Mouse (Mus musculus) urinary bladder, postnatal 36 days (tissue): ENCODE results near the gene Sec61a2.

Source experiments
- DNase-seq, 2 experiments: peaks; one replicate each; pipeline ENCODE4 v3.0.0; 2022; ENCODE audit warnings: low spot score in 2 of 2, mixed read lengths in 1 of 2

Sec61a2 gene

DNA sequence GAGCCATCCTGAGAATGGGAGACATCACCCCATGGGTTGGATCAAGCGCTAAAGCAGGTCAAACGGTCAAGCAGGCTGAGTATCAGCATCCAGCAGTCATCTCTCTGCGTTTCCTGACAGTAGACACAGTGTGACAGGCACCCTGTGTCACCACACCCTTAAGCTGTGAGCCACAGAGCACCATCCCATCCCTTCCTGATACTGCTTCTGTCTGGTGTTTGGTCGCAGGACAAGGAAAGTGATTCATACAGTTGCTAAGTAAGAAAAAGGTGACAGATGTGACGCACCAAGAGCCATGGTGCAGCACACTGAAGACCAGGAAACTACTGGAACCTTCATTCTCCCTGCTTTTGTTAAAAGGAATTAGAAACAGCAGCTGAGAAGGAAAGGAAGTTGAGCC is 6.4 kb downstream of the Sec61a2 start:
- DNase-seq, result no peak

DNA sequence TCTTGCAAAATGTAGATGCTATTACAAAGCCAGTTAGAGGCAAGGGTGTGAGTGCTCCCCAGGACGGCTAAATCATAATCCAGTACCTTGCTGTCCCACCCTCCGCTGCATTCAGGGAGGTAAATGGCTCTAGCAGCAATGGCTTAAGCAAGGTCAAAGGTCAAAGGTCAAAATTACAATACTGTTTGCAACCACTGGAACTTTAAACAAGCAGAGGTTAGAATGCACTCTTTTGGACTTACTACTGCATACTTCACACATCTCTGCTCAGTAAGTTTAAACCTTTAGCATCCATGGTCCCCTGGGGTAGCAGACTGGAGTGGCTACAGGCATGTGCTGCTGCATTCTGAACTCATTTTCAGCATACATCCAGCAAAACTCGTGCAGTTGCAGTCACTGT is 17.8 kb downstream of the Sec61a2 start:
- DNase-seq, result no peak

DNA sequence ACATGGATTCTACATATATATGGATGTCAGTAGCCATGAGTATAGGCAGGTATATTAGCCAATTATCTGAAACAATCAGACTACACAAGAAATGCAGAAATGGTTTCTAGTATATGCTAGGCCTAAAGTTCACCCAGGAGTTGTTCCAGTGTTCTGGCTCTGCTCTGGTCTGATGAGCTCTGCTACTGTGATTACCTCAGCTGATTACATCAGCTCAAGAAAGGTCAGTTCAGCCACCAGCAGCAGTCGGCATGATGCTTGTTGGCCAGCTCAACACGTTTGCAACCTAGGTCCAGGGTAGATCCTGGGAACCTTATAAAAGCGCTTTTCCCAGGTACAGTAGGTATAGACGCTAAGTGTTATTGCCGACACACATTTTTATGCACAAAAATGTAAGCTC is 25.5 kb downstream of the Sec61a2 start:
- DNase-seq, result no peak

DNA sequence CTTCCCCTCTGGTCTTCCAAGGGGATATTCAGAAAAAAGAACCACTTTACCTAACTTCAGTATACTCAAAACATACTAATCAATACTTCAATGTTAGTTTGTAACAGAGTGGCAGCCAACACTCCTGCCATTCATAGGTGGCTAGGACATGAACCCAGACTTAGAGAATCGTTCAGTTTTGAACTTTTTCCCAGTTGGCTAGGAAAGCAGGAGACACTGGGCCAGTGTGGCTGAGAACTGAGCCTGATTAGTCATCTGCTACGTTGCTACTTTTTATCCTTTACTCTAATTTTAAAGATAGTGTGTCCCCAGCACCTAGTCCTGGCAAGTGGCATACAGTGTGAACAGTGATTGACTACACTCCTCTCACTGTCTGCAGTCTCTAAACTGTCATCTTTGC is 27.6 kb downstream of the Sec61a2 start:
- DNase-seq, result no peak

DNA sequence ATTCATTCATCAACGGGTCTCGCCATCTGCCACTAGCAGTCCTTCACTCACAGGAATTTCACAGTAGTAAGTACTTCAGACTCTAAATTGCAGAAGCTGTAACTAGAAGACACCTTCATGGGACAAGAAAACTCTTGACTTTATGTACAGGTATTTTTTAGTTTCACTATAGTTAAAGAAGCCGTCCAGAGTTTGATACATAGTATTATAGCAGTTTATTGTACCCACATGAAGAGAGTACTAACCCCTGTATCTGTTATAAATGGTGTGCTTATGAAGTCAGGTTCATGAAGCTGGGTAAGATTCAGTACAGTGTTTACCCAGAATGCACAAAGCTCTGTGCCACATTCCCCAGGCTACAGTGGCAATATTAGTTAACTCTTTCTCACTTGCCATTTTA is 32.4 kb downstream of the Sec61a2 start, which contains the start of gene Gm13199:
Gene Gm13199 (minus strand): TSS at position 101 of the 400 bp plus-strand sequence.
- DNase-seq, result no peak

DNA sequence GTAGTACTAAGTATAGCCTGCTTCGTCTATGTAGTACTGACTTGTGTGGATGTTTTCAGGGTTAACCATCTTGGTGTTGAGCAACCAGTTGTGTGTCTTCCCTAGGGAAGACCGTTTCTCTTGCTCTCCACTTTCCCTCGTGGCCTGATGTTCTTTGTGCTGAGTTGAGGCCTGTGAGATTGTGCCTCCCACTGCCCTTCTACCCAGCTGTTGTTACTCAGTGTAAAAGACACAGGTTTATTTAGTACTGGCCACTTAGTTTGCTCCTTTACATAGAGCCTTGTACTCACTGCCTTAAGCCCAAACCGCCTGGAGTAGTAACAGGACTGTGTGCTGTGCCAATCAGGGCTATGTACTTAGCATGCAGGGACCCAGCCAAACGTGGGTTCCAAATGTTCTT is 43.4 kb downstream of the Sec61a2 start:
- DNase-seq, result no peak

DNA sequence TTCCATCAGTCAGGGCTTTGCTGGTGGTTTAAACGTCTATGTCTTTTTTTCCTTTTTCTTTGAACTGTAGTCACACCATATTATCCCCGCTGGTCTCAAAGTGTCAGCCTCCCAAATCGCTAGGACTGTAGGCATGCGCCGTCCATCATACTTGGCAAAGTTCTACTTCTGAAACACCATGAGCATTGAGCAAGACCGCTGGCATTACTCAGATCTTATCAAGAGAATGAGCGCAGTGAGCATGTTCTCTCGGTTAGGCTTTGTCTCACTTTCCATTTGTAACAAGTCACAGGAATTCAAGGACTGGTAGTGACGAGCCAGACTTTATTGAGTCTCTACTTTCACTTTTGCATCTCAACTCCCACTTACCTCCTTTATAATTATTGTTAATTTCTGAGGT is 44.1 kb downstream of the Sec61a2 start:
- DNase-seq, result peak; percentile 14 to 50

DNA sequence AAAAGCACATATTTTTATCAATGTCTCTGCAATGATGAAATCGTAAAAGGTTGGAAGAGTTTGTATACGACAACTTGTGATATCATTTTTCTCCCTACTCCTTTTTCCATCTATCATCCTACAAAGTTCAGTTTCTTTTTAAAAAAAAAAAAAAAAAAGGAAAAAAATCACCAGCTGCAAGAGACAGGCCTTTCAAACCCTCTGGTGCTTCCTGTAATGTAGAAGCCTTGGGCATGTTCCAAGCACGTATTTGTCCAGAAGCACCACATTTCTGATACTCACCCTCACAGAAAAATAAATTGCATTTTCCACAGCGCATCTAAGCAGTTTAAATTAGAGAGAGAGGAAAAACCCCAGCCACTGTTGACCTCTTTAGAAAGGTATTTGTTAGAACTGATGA is 49.4 kb downstream of the Sec61a2 start:
- no peak for DNase-seq

DNA sequence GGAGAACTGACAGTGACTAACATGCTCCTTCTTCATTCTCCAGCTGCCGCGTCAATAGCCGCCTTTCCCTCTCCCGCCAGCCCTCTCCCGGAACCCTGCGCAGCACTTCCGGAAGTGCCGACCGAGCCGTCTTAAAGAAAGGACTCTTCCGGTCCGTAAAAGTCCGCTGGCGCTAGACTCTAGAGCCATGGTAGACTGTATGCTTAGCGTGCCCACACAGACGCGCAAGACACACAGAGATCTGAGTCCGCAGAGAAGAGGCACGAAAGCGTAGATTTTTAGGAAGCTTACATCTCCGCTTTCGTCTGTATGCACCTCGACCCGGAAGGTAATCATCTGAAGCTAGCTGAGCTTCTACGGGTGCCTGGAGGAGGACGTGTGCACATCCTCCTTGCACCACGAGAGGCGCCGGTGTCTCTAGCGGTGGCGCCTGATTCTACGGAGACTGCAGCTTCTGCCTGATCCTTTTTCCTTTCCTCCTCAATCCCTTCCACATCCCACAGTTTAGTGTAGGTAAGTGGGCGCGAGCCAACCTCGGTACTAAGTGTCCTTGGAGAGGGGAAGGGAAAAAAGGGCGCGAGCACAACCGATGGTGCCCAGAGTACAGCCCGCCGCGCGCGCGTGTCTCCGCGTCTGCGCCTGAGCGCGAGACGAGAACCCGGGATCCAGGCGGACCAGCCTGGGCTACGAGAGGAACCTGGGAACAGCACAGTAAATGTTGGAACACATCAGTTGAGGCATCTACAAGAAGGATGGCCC is 50.2 kb downstream of the Sec61a2 start, which contains the start of the genes Nudt5 and Cdc123:
Gene Nudt5 (plus strand): TSS at position 147 of the 759 bp plus-strand sequence.
Gene Cdc123 (minus strand): TSS at position 292 of the 759 bp plus-strand sequence.
- DNase-seq, result peak; percentile 83 to 84

DNA sequence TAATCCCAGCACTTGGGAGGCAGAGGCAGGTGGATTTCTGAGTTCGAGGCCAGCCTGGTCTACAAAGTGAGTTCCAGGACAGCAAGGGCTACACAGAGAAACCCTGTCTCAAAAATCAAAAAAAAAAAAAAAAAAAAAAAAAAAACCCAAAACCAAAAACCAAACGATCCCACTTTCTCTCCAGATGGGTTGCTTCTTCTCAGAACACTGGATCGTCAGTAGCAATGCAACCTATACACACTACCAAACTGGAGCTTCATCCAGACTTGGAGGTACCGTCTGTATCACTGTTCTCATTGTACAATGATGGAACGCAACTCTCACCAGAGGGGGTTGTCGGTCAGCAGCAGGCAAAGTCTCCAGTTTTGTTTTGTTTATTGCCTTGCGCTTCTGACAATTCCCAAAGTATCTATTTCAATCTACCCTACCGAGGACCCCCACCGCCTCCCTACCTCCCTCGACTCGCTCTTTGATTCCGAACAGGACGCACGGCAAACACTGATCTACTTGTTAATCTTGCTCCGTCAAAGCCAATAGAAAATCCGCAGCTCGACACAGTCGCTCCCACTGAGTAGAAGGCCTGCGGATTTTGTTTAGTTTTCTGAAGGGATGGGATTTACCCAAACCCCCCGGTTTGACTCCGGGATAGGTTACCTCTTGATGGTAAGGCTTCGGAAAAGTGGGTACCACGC is 50.9 kb downstream of the Sec61a2 start:
- no peak for DNase-seq

DNA sequence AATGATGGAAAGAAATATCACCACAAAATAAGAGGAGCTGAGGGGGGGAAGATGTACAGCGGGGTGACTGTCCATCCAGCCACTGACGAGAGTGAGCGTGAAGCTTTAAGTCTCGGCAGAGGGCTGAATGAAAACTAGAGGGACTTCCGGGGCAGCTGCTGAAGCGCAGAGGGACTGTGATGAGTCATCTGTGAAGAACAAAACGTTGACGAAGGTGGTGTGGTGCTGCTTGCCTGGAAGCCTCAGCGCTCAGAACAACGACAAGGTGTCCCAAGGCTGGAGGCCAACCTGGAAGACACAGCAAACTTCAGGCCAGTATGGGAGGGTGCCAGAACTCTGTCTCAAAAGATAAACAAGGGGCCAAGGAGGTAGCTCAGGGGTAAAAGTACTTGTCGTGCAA is 54.4 kb downstream of the Sec61a2 start:
- no peak for DNase-seq

DNA sequence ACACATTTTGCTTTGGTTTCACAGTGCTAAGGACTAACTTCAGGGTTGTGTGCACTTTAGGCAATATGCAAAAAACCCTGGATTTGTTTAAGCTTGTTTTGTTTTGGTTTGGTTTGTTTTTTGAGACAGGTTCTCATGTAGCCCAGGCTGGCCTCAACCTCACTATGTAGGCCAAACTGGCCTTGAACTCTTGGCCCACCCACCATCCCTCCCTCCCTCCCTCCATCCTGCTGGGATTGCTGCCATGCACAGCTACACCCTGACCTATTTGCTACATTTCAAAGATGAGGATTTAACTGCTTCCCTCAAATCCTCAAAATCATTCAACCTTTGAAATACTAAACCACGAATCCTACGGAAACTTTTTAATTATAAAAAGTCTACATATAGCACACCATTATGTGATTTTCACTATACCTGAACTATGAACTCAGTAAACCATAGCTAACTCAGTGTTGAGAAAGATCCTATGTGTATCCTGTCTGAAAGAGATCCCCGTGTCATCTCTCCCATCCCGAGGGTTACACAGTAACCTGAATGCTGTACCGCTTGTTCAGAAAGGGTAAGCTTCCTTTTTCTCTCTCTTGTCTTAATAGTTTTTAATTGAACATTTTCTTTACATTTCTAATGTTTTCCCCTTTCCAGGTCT is 69.8 kb downstream of the Sec61a2 start:
- DNase-seq, result no peak

DNA sequence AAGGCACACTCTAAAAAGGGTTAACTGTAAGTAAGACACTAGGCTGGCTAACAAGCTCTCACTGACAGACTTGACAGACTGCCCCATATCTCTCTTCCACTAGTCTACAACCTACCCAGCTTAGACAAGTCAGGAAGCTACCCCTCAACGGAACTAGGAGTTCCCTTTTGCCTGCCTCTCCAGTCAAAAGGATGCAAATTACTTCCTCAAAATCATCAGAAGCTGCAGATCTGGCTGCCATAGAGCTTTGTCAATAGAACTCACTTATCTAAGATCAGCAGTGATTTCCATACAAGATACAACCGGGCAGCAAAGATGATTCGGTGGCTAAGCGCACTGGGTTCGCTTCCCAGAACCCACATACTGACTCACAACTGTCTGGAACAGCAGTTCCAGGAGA is 70.5 kb downstream of the Sec61a2 start:
- DNase-seq, result no peak

DNA sequence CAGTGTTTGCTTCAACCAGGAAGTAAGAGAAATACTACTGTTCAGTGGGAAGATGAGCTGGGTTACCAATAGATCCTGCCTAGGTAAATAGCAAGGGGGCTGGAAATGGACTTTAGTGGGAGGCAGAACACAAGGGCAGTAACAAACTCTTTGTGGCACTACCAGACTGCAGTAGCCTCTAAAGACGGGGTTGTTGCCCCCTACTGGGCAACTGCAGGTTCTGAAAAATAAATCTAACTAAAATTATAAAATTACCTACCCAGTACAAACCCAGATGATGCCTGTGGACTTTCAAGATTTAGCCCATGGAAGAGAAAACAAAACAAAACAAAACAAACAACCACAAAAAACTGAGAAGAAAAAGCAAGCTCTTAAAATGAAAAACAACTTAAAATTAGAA is 71.0 kb downstream of the Sec61a2 start:
- no peak for DNase-seq

DNA sequence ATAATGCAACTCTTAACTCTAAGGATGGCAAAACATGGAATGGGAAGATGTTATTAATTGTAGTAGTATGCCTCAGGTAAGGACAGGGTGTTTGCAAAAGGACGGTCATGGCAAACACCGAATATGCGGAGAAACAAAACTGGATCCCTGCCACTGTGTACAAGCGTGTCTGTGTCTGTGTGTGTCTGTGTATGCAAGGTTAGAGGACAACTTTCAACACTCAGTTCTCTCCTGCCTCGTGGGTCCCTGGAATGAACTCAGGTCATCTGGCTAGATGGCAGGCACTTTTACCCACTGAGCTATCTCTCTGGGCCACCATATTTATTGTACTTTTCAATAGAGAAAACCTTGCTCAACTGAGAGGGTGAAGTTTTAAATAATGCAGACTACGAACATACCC is 72.8 kb downstream of the Sec61a2 start:
- no peak for DNase-seq

DNA sequence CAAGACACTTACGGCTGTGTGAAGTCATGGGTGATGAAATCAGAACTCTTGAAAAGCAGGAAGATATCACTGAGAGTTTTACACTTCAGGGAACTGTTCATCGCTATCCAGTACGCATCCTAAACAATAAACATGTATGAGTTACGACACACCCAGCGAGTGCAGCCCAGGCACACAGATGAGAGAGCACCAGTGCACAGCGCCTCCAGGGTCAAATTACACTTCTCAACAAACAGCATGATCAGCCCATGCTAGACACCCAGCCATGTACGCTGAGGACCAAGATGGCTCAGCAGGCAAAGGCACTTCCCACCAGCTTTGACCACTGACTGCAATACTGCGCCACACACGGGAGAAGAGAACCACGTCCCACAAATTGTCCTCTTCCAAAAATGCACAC is 74.0 kb downstream of the Sec61a2 start:
- DNase-seq, result no peak
